Mouse (Mus musculus): ENCODE results near the gene Ppp2r3a.

DNA sequence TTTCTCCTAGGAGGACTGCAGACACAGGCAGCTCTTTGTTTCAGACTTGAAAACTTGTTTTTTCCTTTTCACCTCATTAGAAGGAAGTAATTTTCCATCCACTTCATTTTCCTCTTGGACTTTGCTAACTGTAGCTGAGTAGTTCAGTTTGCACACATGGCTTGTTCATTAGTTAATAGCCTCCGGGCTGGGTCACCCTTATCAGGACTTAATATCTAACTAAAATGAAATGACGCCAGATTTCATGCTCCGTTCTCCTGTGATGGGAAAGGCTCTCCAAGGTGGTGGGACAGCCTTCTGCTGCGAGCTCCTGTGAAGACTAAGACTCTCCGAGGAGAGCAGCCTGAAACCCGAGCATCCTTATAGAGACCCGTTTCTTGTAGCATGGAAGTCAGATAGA, 21.1 kb upstream of the Ppp2r3a start:
- no peak for TF ChIP-seq CTCF (IDR thresholded peaks at IDR 0.05; ENCODE audit: borderline replicate concordance, control insufficient read depth, extremely low read depth, insufficient read depth, low read length, poor library complexity)
- TF ChIP-seq POLR2A (IDR thresholded peaks at IDR 0.05; ENCODE audit: control insufficient read depth, extremely low read depth, insufficient read depth, low read length, poor library complexity), result no peak

Measured in thymus, adult 2 months (tissue).